ENCODE assay signal across 11 mouse cellular contexts in the genomic region with DNA sequence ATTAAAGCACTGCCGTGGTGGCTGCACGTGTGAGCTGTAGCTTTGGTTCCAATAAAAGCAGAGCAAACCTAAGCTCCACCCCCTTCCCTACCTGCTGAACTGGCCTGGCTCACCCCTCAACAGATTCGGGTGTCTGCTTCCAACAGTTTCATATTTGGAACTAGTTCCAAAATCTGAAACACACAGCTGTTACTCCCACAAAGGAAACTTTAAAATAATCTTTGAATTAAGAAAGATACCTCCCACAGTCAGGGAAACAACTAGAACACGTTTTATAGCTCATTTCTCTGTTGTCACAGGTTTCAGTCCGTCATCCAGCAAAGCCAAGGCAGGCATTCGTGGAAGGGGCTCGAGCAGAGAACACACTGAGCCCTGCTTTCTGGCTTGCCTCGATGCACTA. TPM values are rescaled to one million over a fixed set of nuclear protein-coding genes. Genes with fewer than 3 reads are reported as not detected.
DNase-seq lines count a peak whose midpoint lies in the region.
"Had no signal": no experiment of that assay in that cellular context is flagged by ENCODE, and none has a peak within 500 bp of the region (broad histone marks: within the 10 kb centered on the region; RNA-seq: fewer than 3 reads in every experiment).

No protein-coding gene starts in this region.

- DNase-seq in layer of hippocampus, adult 11-12 months (ENCODE audit: low spot score) = peak; percentile 35
- DNase-seq in layer of hippocampus, postnatal 10 days (ENCODE audit: low spot score in 2 of 2) = no peak
- peak; percentile 36 to 54 for DNase-seq in right cerebral cortex, adult 2 months (ENCODE audit: low spot score in 2 of 2)
- DNase-seq in right cerebral cortex, postnatal 14 days = no peak
- peak; percentile 63 to 71 for DNase-seq in left cerebral cortex, adult 9 months (ENCODE audit: low spot score in 2 of 2)
- DNase-seq in right cerebral cortex, postnatal 36 days (ENCODE audit: low spot score in 2 of 2) = peak; percentile 39 to 69
- DNase-seq in cerebellum, adult 11 months = no peak
- no peak for DNase-seq in retina, postnatal 1 day
- DNase-seq: cerebellum, postnatal 36 days; kidney, adult 9 months; thymus, adult 2 months had no signal

RNA-seq across cellular contexts. Expression of gene Vgll4, which starts 23.9 kb away (rescaled TPM):
- 10 to 100 TPM; 41.3 to 43.7 TPM for total RNA-seq in layer of hippocampus, postnatal 10 days (2021)

RNA-seq across cellular contexts. Expression of gene Tamm41, which starts 44.0 kb away (rescaled TPM):
- 10 to 100 TPM; 22.7 to 23.5 TPM for total RNA-seq in layer of hippocampus, postnatal 10 days (2021)

Comparison
In these comparisons a context has a peak if more than half of its experiments do, and no peak if none do; other contexts are left out.
1. DNase-seq: peak in layer of hippocampus, adult 11-12 months (single experiment), right cerebral cortex, adult 2 months (2 of 2), left cerebral cortex, adult 9 months (2 of 2) and right cerebral cortex, postnatal 36 days (2 of 2); none in layer of hippocampus, postnatal 10 days (0 of 2), right cerebral cortex, postnatal 14 days (single experiment), cerebellum, adult 11 months (single experiment) and retina, postnatal 1 day (single experiment).